Mouse (Mus musculus): ENCODE measurements around the gene Rab6b. TPM values are rescaled to one million over a fixed set of nuclear protein-coding genes. Genes with fewer than 3 reads are reported as not detected.

Rab6b gene
- total RNA-seq, 1 experiment = 0.98 TPM

- H3K4me1 ChIP-seq (ENCODE audit: control insufficient read depth in 2 of 2, insufficient read depth in 2 of 2, low read length in 2 of 2, poor library complexity in 1 of 2) = peaks cover 0 to 12% of the 10 kb centered on the region in 2 experiments; a peak in 1 of 4 replicates
- TF ChIP-seq ZNF384 (IDR thresholded peaks at IDR 0.05; ENCODE audit: low read depth, low read length) (no peak), CHD2 (IDR thresholded peaks at IDR 0.05; ENCODE audit: low read depth, low read length) (no peak), MAFK (IDR thresholded peaks at IDR 0.05; ENCODE audit: insufficient read depth, low read depth, low read length) (no peak), ZC3H11A (IDR thresholded peaks at IDR 0.05; ENCODE audit: borderline replicate concordance, low read depth, low read length) (no peak), HCFC1 (IDR thresholded peaks at IDR 0.05; ENCODE audit: borderline replicate concordance, insufficient read depth, low read length) (no peak)
- no peak for DNase-seq (ENCODE audit: low read depth, low spot score)
- in situ Hi-C loops (cut with MboI; ENCODE audit: low sequenced_read_pairs in 2 of 2, unreplicated experiment in 2 of 2) = loop anchor here in 1 of 2 experiments (5.0 kb wide), 1 partner anchor 73 kb away; no protein-coding TSS in a partner anchor
- no peaks in the 10 kb centered on the region for H3K9me3 ChIP-seq (ENCODE audit: control insufficient read depth, insufficient read depth, low read depth, low read length)
- H3K9ac ChIP-seq (ENCODE audit: insufficient read depth, low read depth, low read length, poor library complexity, severe bottlenecking) = no peak overlapping the region; the same call in 1 of the 2 replicates
- H3K27ac ChIP-seq (ENCODE audit: insufficient read depth, low read depth, low read length, poor library complexity, severe bottlenecking) = no peak overlapping the region
- no peak overlapping the region for H3K4me3 ChIP-seq (ENCODE audit: insufficient read depth in 1 of 2, low read depth in 1 of 2, low read length in 2 of 2, poor library complexity in 1 of 2, severe bottlenecking in 1 of 2)
- no peaks in the 10 kb centered on the region for H3K36me3 ChIP-seq (ENCODE audit: control insufficient read depth, insufficient read depth, low read length, poor library complexity, severe bottlenecking)
Observed at GRCm38 (mm10) chr9:103229037-103229867, 117.7 kb downstream of the Rab6b start.

GRCm38 (mm10) chr9:103230151-103230951 lies 118.8 kb downstream of the Rab6b start, which contains the start of the genes Gm20425 and Trf:
TSS of gene Gm20425 (minus strand) at chr9:103230307.
TSS of gene Trf (minus strand) at chr9:103230444.
- Histone ChIP-seq H3K27ac (ENCODE audit: insufficient read depth, low read depth, low read length, poor library complexity, severe bottlenecking) (no peak within 1 kb of the TSS), H3K36me3 (ENCODE audit: control insufficient read depth, insufficient read depth, low read length, poor library complexity, severe bottlenecking) (no peaks in the 10 kb centered on the region), H3K4me3 (ENCODE audit: insufficient read depth in 1 of 2, low read depth in 1 of 2, low read length in 2 of 2, poor library complexity in 1 of 2, severe bottlenecking in 1 of 2) (peak within 1 kb of the TSS; percentile 22 to 53; a peak in 3 of 4 replicates), H3K9ac (ENCODE audit: insufficient read depth, low read depth, low read length, poor library complexity, severe bottlenecking) (peak within 1 kb of the TSS; percentile 50), H3K9me3 (ENCODE audit: control insufficient read depth, insufficient read depth, low read depth, low read length) (no peaks in the 10 kb centered on the region), H3K4me1 (ENCODE audit: control insufficient read depth in 2 of 2, insufficient read depth in 2 of 2, low read length in 2 of 2, poor library complexity in 1 of 2) (peaks cover 0 to 12% of the 10 kb centered on the region in 2 experiments; a peak in 1 of 4 replicates)
- DNase-seq (ENCODE audit: low read depth, low spot score) = no peak
- TF ChIP-seq MAFK (IDR thresholded peaks at IDR 0.05; ENCODE audit: insufficient read depth, low read depth, low read length) (no peak), HCFC1 (IDR thresholded peaks at IDR 0.05; ENCODE audit: borderline replicate concordance, insufficient read depth, low read length) (no peak), ZNF384 (IDR thresholded peaks at IDR 0.05; ENCODE audit: low read depth, low read length) (no peak), CHD2 (IDR thresholded peaks at IDR 0.05; ENCODE audit: low read depth, low read length) (no peak), ZC3H11A (IDR thresholded peaks at IDR 0.05; ENCODE audit: borderline replicate concordance, low read depth, low read length) (no peak)
- in situ Hi-C loops (cut with MboI; ENCODE audit: low sequenced_read_pairs in 2 of 2, unreplicated experiment in 2 of 2) = no loop called here

GRCm38 (mm10) chr9:103232232-103233005 lies 120.8 kb downstream of the Rab6b start:
- no peak for TF ChIP-seq CHD2 (IDR thresholded peaks at IDR 0.05; ENCODE audit: low read depth, low read length)
- no peak for TF ChIP-seq HCFC1 (IDR thresholded peaks at IDR 0.05; ENCODE audit: borderline replicate concordance, insufficient read depth, low read length)
- no peak for TF ChIP-seq ZNF384 (IDR thresholded peaks at IDR 0.05; ENCODE audit: low read depth, low read length)
- Histone ChIP-seq H3K4me1 (ENCODE audit: control insufficient read depth in 2 of 2, insufficient read depth in 2 of 2, low read length in 2 of 2, poor library complexity in 1 of 2) (peaks cover 0 to 12% of the 10 kb centered on the region in 2 experiments; a peak in 1 of 4 replicates), H3K27ac (ENCODE audit: insufficient read depth, low read depth, low read length, poor library complexity, severe bottlenecking) (no peak overlapping the region), H3K9me3 (ENCODE audit: control insufficient read depth, insufficient read depth, low read depth, low read length) (no peaks in the 10 kb centered on the region), H3K4me3 (ENCODE audit: insufficient read depth in 1 of 2, low read depth in 1 of 2, low read length in 2 of 2, poor library complexity in 1 of 2, severe bottlenecking in 1 of 2) (no peak overlapping the region), H3K9ac (ENCODE audit: insufficient read depth, low read depth, low read length, poor library complexity, severe bottlenecking) (no peak overlapping the region), H3K36me3 (ENCODE audit: control insufficient read depth, insufficient read depth, low read length, poor library complexity, severe bottlenecking) (no peaks in the 10 kb centered on the region)
- no peak for DNase-seq (ENCODE audit: low read depth, low spot score)
- in situ Hi-C loops (cut with MboI; ENCODE audit: low sequenced_read_pairs in 2 of 2, unreplicated experiment in 2 of 2) = no loop called here

- no peak overlapping the region for H3K27ac ChIP-seq (ENCODE audit: insufficient read depth, low read depth, low read length, poor library complexity, severe bottlenecking)
Observed at GRCm38 (mm10) chr9:103233006-103233395, 121.4 kb downstream of the Rab6b start.

More at GRCm38 (mm10) chr9:103233006-103233395, 121.4 kb downstream of the Rab6b start:
- Histone ChIP-seq H3K4me3 (ENCODE audit: insufficient read depth in 1 of 2, low read depth in 1 of 2, low read length in 2 of 2, poor library complexity in 1 of 2, severe bottlenecking in 1 of 2) (no peak overlapping the region), H3K36me3 (ENCODE audit: control insufficient read depth, insufficient read depth, low read length, poor library complexity, severe bottlenecking) (no peaks in the 10 kb centered on the region), H3K4me1 (ENCODE audit: control insufficient read depth in 2 of 2, insufficient read depth in 2 of 2, low read length in 2 of 2, poor library complexity in 1 of 2) (peaks cover 0 to 12% of the 10 kb centered on the region in 2 experiments; a peak in 1 of 4 replicates), H3K9me3 (ENCODE audit: control insufficient read depth, insufficient read depth, low read depth, low read length) (no peaks in the 10 kb centered on the region), H3K9ac (ENCODE audit: insufficient read depth, low read depth, low read length, poor library complexity, severe bottlenecking) (no peak overlapping the region)
- no peak for DNase-seq (ENCODE audit: low read depth, low spot score)
- TF ChIP-seq ZNF384 (IDR thresholded peaks at IDR 0.05; ENCODE audit: low read depth, low read length) (no peak), ZC3H11A (IDR thresholded peaks at IDR 0.05; ENCODE audit: borderline replicate concordance, low read depth, low read length) (no peak), CHD2 (IDR thresholded peaks at IDR 0.05; ENCODE audit: low read depth, low read length) (no peak), MAFK (IDR thresholded peaks at IDR 0.05; ENCODE audit: insufficient read depth, low read depth, low read length) (no peak), HCFC1 (IDR thresholded peaks at IDR 0.05; ENCODE audit: borderline replicate concordance, insufficient read depth, low read length) (no peak)
- in situ Hi-C loops (cut with MboI; ENCODE audit: low sequenced_read_pairs in 2 of 2, unreplicated experiment in 2 of 2) = no loop called here

Measured in ES-E14 (cell line).